Mouse (Mus musculus) heart, embryonic 14.5 days (tissue): ENCODE data around the gene G6pc3. TPM values are rescaled to one million over a fixed set of nuclear protein-coding genes. Genes with fewer than 3 reads are reported as not detected.

ENCODE experiments used
- ATAC-seq: fragments of 200-750 bp; cut with Nextera tagmentation; 2 replicates; pipeline ENCODE4 v1.8.0; 2017; ENCODE audit warnings: low read depth, moderate TSS enrichment; ENCODE audit not compliant: insufficient number of reproducible peaks, insufficient read depth, low FRiP score
- H3K27ac ChIP-seq, 2 experiments: fragments of 200-500 bp in 1 of 2; fragments of 300-500 bp in 1 of 2; sonication (generic) in 1 of 2; replicated peaks in 1 of 2; 2 replicates each; pipeline ENCODE4 v1.5.1; 2012 to 2014; ENCODE audit warnings: low read depth in 2 of 2, low read length in 2 of 2, control low read depth in 1 of 2, mild to moderate bottlenecking in 1 of 2, mixed read lengths in 1 of 2; ENCODE audit not compliant: control insufficient read depth in 1 of 2, insufficient read depth in 1 of 2
- H3K27me3 ChIP-seq: fragments of 300-500 bp; sonication (generic); 2 replicates; pipeline ENCODE4 v1.6.1; 2014; ENCODE audit warnings: mild to moderate bottlenecking, low read length, control low read depth; ENCODE audit not compliant: control insufficient read depth, insufficient read depth
- H3K36me3 ChIP-seq: fragments of 300-500 bp; sonication (generic); 2 replicates; pipeline ENCODE4 v1.6.1; 2014; ENCODE audit warnings: mild to moderate bottlenecking, control low read depth, low read length, mixed read lengths; ENCODE audit not compliant: control insufficient read depth, insufficient read depth
- H3K4me1 ChIP-seq, 2 experiments: fragments of 200-500 bp in 1 of 2; fragments of 300-500 bp in 1 of 2; sonication (generic) in 1 of 2; 2 replicates each; pipeline ENCODE4 v1.6.1; 2012 to 2014; ENCODE audit warnings: low read length in 2 of 2, control low read depth in 1 of 2, mixed read lengths in 1 of 2; ENCODE audit not compliant: control insufficient read depth in 2 of 2, insufficient read depth in 2 of 2
- H3K4me2 ChIP-seq: fragments of 300-500 bp; sonication (generic); 2 replicates; pipeline ENCODE4 v1.6.1; 2014; ENCODE audit warnings: mild to moderate bottlenecking, low read length
- H3K4me3 ChIP-seq, 2 experiments: fragments of 200-500 bp in 1 of 2; fragments of 300-500 bp in 1 of 2; sonication (generic) in 1 of 2; 2 replicates each; pipeline ENCODE4 v1.5.1; 2012 to 2014; ENCODE audit warnings: low read length in 2 of 2, mild to moderate bottlenecking in 2 of 2, control low read depth in 1 of 2, low read depth in 1 of 2, moderate library complexity in 1 of 2; ENCODE audit not compliant: control insufficient read depth in 1 of 2, insufficient read depth in 1 of 2
- H3K9ac ChIP-seq: fragments of 300-500 bp; sonication (generic); 2 replicates; pipeline ENCODE4 v1.6.1; 2014; ENCODE audit warnings: mild to moderate bottlenecking, low read length
- H3K9me3 ChIP-seq: fragments of 300-500 bp; sonication (generic); 2 replicates; pipeline ENCODE4 v1.6.1; 2016; ENCODE audit warnings: low read length, control low read depth; ENCODE audit not compliant: control insufficient read depth
- WGBS: fragments of 180-500 bp; shearing (Covaris S2); extraction: QIAGEN DNeasy Blood & Tissue Kit; methylation state at CpG from one replicate; pipeline ENCODE4 v1.1.7; 2014; 5-methylcytosine and 5-hydroxymethylcytosine counted together
- microRNA-seq: library from miRNA; unstranded; fragments of <30 nt; microRNA quantifications from one replicate; pipeline ENCODE4, GENCODE M21; 2016
- polyA plus RNA-seq: library from polyadenylated mRNA; unstranded; fragments of >200 nt; fragmentation: Nextera tagmentation; extraction: Ambion mirVana; gene quantifications from 2 replicates; pipeline ENCODE4 v1.2.1, GENCODE M21; 2014

Gene G6pc3
- polyA plus RNA-seq, 1 experiment from 2014 or later = 27.8 TPM

DNA sequence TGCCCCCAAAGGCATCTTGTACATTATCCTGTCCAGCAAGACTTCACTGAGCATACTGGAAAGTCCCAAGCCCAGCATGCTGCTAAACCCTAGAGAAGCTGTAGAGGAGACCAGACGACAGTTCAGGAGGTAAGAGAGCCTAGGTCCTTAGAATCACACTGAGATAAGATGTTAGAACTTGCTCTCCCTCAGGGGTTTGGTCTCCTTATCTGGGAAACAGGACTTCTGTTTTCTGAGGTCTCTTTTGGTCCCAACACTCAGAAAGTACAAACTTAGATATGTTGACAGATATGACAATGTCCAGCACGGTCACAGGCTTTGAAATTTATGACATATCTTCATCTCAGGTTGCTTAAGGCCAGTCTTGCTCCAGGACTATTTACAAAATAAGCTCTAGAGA is 46.6 kb downstream of the G6pc3 start:
- no peaks in the 10 kb centered on the region for H3K27me3 ChIP-seq
- H3K36me3 ChIP-seq = no peaks in the 10 kb centered on the region
- ATAC-seq = no peak
- H3K4me3 ChIP-seq = no peak overlapping the region
- H3K9ac ChIP-seq = no peak overlapping the region
- WGBS = 20% methylated on average over 2 of the region's 2 CpGs
- H3K4me1 ChIP-seq = no peaks in the 10 kb centered on the region
- no peak overlapping the region for H3K4me2 ChIP-seq
- H3K9me3 ChIP-seq = no peaks in the 10 kb centered on the region
- no peak overlapping the region for H3K27ac ChIP-seq

DNA sequence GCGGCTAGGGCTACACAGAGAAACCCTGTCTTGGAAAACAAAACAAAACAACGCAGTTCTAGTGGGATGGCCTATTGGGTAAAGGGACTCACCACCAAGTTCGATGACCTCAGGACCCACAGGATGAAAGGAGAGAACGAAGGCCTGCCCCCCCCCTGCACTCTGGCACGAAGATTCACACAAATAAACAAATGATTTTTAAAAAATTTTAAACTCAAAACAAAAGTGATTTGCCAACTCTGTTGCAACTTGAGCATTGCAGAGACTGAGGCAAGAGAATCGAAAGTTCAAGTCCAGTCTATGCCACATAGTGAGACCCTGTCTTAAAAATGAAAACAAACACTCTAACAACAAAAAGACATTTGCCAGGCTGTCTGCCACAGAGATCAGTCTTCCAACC is 51.2 kb downstream of the G6pc3 start:
- WGBS = 86% methylated on average over 6 of the region's 6 CpGs

DNA sequence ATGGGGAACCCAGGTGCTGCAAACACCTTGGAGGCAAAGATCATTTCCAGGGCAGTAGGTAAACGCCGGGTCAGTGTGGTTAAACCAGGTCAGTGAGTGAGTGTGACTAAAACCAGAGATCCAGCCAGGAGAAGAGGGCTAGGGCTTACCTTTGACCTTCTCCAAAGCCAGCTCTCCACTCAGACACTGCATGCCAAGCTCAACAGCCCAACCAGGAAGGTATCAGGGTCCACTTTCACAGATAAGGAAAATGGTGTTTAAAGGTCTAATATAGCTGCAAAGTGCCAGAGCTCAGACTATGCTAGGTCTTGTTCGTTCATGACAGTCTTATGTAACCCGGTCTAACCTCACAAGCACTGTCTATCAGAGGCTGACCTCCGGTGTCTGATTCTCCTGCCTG is 51.8 kb downstream of the G6pc3 start:
- Histone ChIP-seq H3K4me3 (no peak overlapping the region), H3K36me3 (no peaks in the 10 kb centered on the region), H3K27ac (no peak overlapping the region), H3K4me1 (peaks cover 8 to 12% of the 10 kb centered on the region in 2 experiments; a peak in 3 of 4 replicates), H3K27me3 (no peaks in the 10 kb centered on the region), H3K9me3 (no peaks in the 10 kb centered on the region), H3K9ac (no peak overlapping the region), H3K4me2 (no peak overlapping the region)
- ATAC-seq = no peak
- WGBS = 67% methylated on average over 5 of the region's 5 CpGs

More for the DNA sequence above, 51.2 kb downstream of the G6pc3 start:
- no peaks in the 10 kb centered on the region for H3K27me3 ChIP-seq
- H3K4me3 ChIP-seq = no peak overlapping the region
- no peaks in the 10 kb centered on the region for H3K9me3 ChIP-seq
- no peak overlapping the region for H3K4me2 ChIP-seq
- H3K9ac ChIP-seq = no peak overlapping the region
- no peak for ATAC-seq
- H3K4me1 ChIP-seq = peaks cover 8 to 11% of the 10 kb centered on the region in 2 experiments; a peak in 3 of 4 replicates
- H3K36me3 ChIP-seq = no peaks in the 10 kb centered on the region
- H3K27ac ChIP-seq = no peak overlapping the region

DNA sequence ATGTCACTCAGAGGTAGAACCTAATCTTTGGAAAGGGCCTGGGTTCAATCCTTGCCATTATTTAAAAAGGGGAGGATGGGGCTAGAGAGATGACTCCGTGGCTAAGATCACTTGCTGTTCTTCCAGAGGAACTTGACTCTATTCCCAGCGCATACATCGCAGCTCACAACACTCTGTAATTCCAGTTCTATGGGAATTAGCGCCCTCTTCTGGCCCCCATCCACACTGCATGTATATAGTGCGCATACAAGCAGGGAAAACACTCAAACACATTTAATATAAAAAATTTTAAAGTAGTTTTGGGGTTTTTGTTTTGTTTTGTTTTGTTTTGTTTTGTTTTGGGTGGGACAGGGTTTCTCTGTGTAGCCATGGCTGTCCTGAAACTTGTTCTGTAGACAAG is 52.5 kb downstream of the G6pc3 start:
- no peak overlapping the region for H3K9ac ChIP-seq
- no peaks in the 10 kb centered on the region for H3K27me3 ChIP-seq
- no peaks in the 10 kb centered on the region for H3K9me3 ChIP-seq
- H3K36me3 ChIP-seq = no peaks in the 10 kb centered on the region
- H3K4me2 ChIP-seq = no peak overlapping the region
- H3K27ac ChIP-seq = no peak overlapping the region
- no peak for ATAC-seq
- H3K4me1 ChIP-seq = peaks cover 8 to 12% of the 10 kb centered on the region in 2 experiments; a peak in 3 of 4 replicates
- no peak overlapping the region for H3K4me3 ChIP-seq
- 54% methylated on average over 5 of the region's 5 CpGs for WGBS

Small RNA genes within 50 kb of the gene (microRNA-seq; reads per million reads assigned to microRNA genes)
- 0.84 reads per million for gene Mir8101

Other genes with a start within 250 kb of the G6pc3 start
- 0.12 and 0.55 TPM in 2 replicates for gene Sost, start 222.6 kb upstream of the G6pc3 start, polyA plus RNA-seq
- gene Cfap97d1, start 205.3 kb upstream of the G6pc3 start, polyA plus RNA-seq = not detected in 2 replicates
- gene Dusp3, start 202.6 kb upstream of the G6pc3 start, polyA plus RNA-seq = 56.4 and 58.9 TPM in 2 replicates
- gene Mpp3, start 161.2 kb upstream of the G6pc3 start, polyA plus RNA-seq = 2.9 and 3.3 TPM in 2 replicates
- 4.2 and 4.8 TPM in 2 replicates for gene Cd300lg, start 148.1 kb upstream of the G6pc3 start, polyA plus RNA-seq
- 6.0 and 6.8 TPM in 2 replicates for gene Mpp2, start 101.1 kb upstream of the G6pc3 start, polyA plus RNA-seq
- gene Ppy, start 88.3 kb upstream of the G6pc3 start, polyA plus RNA-seq = not detected in 2 replicates
- not detected in 2 replicates for gene Pyy, start 81.8 kb upstream of the G6pc3 start, polyA plus RNA-seq
- not detected in 2 replicates for gene Nags, start 44.1 kb upstream of the G6pc3 start, polyA plus RNA-seq
- gene Tmem101, start 33.2 kb upstream of the G6pc3 start, polyA plus RNA-seq = 28.2 and 34.1 TPM in 2 replicates
- 60.3 and 62.1 TPM in 2 replicates for gene Lsm12, start 4.3 kb upstream of the G6pc3 start, polyA plus RNA-seq
- gene Hdac5, start 40.5 kb downstream of the G6pc3 start, polyA plus RNA-seq = 52.1 and 54.5 TPM in 2 replicates
- gene BC030867, start 59.3 kb downstream of the G6pc3 start, polyA plus RNA-seq = 8.7 and 10.3 TPM in 2 replicates
- 0.09 and 0.11 TPM in 2 replicates for gene Asb16, start 79.1 kb downstream of the G6pc3 start, polyA plus RNA-seq
- gene Tmub2, start 95.3 kb downstream of the G6pc3 start, polyA plus RNA-seq = 39.1 and 46.5 TPM in 2 replicates
- 7.0 and 10.6 TPM in 2 replicates for gene Atxn7l3, start 107.0 kb downstream of the G6pc3 start, polyA plus RNA-seq
- gene Ubtf, start 130.1 kb downstream of the G6pc3 start, polyA plus RNA-seq = 50.2 and 53.6 TPM in 2 replicates
- 5.6 and 11.8 TPM in 2 replicates for gene Slc4a1, start 176.6 kb downstream of the G6pc3 start, polyA plus RNA-seq
- 0.81 and 1.2 TPM in 2 replicates for gene Rundc3a, start 203.8 kb downstream of the G6pc3 start, polyA plus RNA-seq
- 266 and 295 TPM in 2 replicates for gene Slc25a39, start 218.3 kb downstream of the G6pc3 start, polyA plus RNA-seq
- gene Grn, start 240.7 kb downstream of the G6pc3 start, polyA plus RNA-seq = 182 and 190 TPM in 2 replicates